Mouse (Mus musculus): Measurements from ENCODE around the gene Otog. TPM values are rescaled to one million over a fixed set of nuclear protein-coding genes. Genes with fewer than 3 reads are reported as not detected.

Gene Otog
- polyA plus RNA-seq, 1 experiment from 2014 or later = not detected

DNA sequence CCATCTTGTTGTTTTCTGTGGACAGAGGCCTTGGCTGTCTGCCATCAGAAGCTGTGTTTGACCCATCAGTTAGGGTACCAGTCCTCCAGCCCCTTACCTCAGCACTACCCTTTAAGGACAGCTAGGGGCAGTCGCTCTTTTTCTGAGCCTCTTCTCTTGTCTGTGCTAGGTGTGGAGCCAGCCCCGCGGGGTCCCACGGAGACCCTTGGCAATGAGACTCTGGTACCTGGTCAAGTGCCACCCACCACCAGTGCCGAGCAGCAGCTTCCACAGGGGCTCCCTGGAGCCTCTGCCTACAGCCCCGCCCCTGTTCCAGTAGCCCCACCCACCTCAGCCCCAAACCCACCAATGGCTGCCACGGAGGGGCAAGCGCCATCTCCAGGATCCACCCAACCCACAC is 46.3 kb downstream of the Otog start:
- no peak for TF ChIP-seq CTCF (IDR thresholded peaks at IDR 0.05; ENCODE audit: low read depth)
- ATAC-seq (replicated peaks; ENCODE audit: low FRiP score, low read depth) (no peak), DNase-seq (ENCODE audit: low spot score) (no peak)
- Histone ChIP-seq H3K27me3 (ENCODE audit: insufficient read depth, low read length) (no peaks in the 10 kb centered on the region), H3K4me3 (replicated peaks; ENCODE audit: low read depth, low read length) (no peak overlapping the region), H3K9me3 (replicated peaks; ENCODE audit: low read length) (no peaks in the 10 kb centered on the region), H3K36me3 (ENCODE audit: insufficient read depth, low read length) (no peaks in the 10 kb centered on the region), H3K4me1 (replicated peaks; ENCODE audit: insufficient read depth, low read length) (no peaks in the 10 kb centered on the region), H3K4me2 (ENCODE audit: low read length) (no peak overlapping the region), H3K27ac (no peak overlapping the region), H3K9ac (ENCODE audit: low read depth, low read length) (no peak overlapping the region)
- 29% methylated on average over 8 of the region's 8 CpGs for WGBS

DNA sequence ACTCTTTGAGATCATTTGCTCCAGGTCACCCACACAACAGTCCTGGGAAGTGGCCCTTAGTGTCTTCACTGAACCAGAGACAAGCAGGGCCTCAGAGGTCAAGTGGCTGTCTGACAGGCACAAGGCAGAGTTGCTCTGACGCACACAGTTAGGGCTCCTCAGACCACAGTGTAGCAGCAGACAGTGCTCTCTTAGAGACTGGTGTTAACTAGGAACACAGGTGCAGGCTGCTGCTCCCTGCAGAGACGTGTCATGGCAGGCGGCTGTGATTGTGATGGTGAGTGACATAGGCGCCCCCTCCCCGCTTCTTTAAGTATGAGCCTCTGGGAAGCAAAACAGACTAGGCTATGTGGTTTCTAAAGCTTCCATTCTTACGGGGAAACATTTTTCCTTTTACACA is 55.5 kb downstream of the Otog start:
- no peak for ATAC-seq (replicated peaks; ENCODE audit: low FRiP score, low read depth)
- Histone ChIP-seq H3K4me1 (replicated peaks; ENCODE audit: insufficient read depth, low read length) (no peaks in the 10 kb centered on the region), H3K9me3 (replicated peaks; ENCODE audit: low read length) (no peaks in the 10 kb centered on the region), H3K27ac (no peak overlapping the region), H3K4me3 (replicated peaks; ENCODE audit: low read depth, low read length) (no peak overlapping the region), H3K27me3 (ENCODE audit: insufficient read depth, low read length) (no peaks in the 10 kb centered on the region), H3K9ac (ENCODE audit: low read depth, low read length) (no peak overlapping the region), H3K36me3 (ENCODE audit: insufficient read depth, low read length) (no peaks in the 10 kb centered on the region), H3K4me2 (ENCODE audit: low read length) (no peak overlapping the region)
- no peak for TF ChIP-seq CTCF (IDR thresholded peaks at IDR 0.05; ENCODE audit: low read depth)
- DNase-seq (ENCODE audit: low spot score) = no peak
- WGBS = 36% methylated on average over 6 of the region's 6 CpGs

DNA sequence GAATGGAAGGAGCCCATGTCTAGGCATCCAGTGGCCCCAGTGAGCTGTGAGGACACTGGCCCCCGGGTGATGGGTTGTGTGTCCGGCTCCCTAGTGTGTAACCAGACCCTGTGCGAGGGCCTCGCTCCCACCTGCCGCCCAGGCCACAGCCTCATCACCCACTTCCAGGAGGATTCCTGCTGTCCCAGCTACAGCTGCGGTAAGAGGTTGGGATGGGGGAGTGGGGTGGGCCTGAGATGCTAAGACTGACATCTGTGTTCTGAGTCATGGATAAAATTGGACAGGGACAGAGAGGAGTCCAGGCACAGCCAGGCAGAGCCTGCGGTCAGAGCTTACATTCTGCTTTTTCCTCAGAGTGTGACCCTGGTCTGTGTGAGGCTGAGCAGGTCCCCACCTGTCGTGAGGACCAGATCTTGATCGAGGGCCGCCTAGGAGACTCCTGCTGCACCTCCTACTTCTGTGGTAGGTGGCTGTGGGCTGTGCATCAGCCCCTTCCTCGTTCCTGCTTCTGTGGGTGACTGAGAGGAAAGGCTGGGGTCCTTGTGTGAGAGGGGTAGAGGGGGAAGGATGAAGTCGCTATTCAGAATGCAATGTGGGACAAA is 60.3 kb downstream of the Otog start:
- no peak for TF ChIP-seq CTCF (IDR thresholded peaks at IDR 0.05; ENCODE audit: low read depth)
- no peaks in the 10 kb centered on the region for H3K4me1 ChIP-seq (replicated peaks; ENCODE audit: insufficient read depth, low read length)
- H3K9me3 ChIP-seq (replicated peaks; ENCODE audit: low read length) = no peaks in the 10 kb centered on the region
- H3K4me3 ChIP-seq (replicated peaks; ENCODE audit: low read depth, low read length) = no peak overlapping the region
- no peaks in the 10 kb centered on the region for H3K36me3 ChIP-seq (ENCODE audit: insufficient read depth, low read length)
- 68% methylated on average over 12 of the region's 12 CpGs for WGBS
- no peak for DNase-seq (ENCODE audit: low spot score)
- no peak overlapping the region for H3K4me2 ChIP-seq (ENCODE audit: low read length)
- no peak for ATAC-seq (replicated peaks; ENCODE audit: low FRiP score, low read depth)
- no peak overlapping the region for H3K9ac ChIP-seq (ENCODE audit: low read depth, low read length)
- H3K27me3 ChIP-seq (ENCODE audit: insufficient read depth, low read length) = no peaks in the 10 kb centered on the region
- H3K27ac ChIP-seq = no peak overlapping the region

DNA sequence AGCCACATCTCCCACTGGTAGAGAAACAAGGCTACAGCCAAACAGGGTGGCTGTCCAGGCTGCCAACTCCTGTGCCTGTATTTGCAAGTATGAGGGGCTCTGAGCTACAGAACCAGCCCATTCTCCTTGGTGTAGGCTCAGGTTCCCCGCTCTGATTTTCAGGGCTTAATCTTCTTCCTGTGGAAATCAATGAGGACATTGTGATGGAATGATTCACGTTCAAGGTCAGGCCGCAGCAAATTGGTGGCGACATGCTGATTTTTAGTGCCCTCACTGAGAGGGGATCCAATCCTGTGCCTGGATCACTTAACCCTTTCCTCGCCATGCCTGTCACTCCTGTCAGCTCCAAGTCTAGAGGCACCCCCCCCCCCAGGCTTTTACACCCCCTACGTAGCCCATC is 72.7 kb downstream of the Otog start:
- 46% methylated on average over 6 of the region's 6 CpGs for WGBS
- ATAC-seq (replicated peaks; ENCODE audit: low FRiP score, low read depth) = no peak
- Histone ChIP-seq H3K27me3 (ENCODE audit: insufficient read depth, low read length) (no peaks in the 10 kb centered on the region), H3K4me1 (replicated peaks; ENCODE audit: insufficient read depth, low read length) (0 out of 2 replicates have a peak, but pooled peaks cover 3% of the 10 kb centered on the region), H3K4me2 (ENCODE audit: low read length) (no peak overlapping the region), H3K9me3 (replicated peaks; ENCODE audit: low read length) (no peaks in the 10 kb centered on the region), H3K4me3 (replicated peaks; ENCODE audit: low read depth, low read length) (no peak overlapping the region), H3K9ac (ENCODE audit: low read depth, low read length) (no peak overlapping the region), H3K36me3 (ENCODE audit: insufficient read depth, low read length) (no peaks in the 10 kb centered on the region), H3K27ac (no peak overlapping the region)
- TF ChIP-seq CTCF (IDR thresholded peaks at IDR 0.05; ENCODE audit: low read depth) = no peak
- no peak for DNase-seq (ENCODE audit: low spot score)

DNA sequence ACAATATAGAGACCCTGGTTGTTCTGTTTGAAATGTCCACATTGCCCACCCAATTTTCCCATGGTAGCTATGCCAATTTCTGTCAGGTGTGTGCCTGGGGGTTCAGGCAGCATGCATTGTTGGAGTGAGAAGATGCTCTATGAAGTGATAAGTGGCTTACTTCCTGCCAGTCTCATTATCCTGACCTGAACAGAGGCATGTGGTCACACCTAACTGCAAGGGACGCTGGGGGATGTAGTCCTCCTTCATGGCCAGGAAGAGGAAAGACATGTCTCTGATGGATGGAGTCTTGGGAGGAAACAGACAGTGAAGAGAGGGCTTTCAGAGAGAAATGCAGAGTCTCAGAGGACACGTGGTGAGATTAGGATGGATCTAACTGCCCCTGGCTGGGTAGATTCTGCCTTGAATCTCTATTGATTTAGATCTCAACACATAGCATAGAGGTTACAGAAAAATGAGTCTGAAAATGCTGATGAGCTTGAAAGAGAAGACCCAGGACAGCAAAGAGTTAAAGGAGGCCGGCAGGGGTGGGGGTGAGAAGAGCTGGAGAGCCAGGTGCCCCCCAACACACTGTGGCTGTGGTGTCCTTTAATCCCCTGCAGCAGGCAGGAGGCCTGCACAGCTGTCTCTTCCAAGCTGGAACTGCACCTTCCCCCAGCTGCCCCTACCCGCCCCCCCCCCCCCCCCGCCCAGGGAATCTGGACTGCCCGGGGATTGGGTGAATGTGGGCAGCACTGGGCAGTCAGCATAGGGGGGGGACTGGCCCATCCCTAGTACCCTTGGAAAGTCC is 73.6 kb downstream of the Otog start:
- H3K36me3 ChIP-seq (ENCODE audit: insufficient read depth, low read length) = no peaks in the 10 kb centered on the region
- H3K4me3 ChIP-seq (replicated peaks; ENCODE audit: low read depth, low read length) = no peak overlapping the region
- H3K27ac ChIP-seq = no peak overlapping the region
- H3K9me3 ChIP-seq (replicated peaks; ENCODE audit: low read length) = no peaks in the 10 kb centered on the region
- no peak for TF ChIP-seq CTCF (IDR thresholded peaks at IDR 0.05; ENCODE audit: low read depth)
- DNase-seq (ENCODE audit: low spot score) (no peak), ATAC-seq (replicated peaks; ENCODE audit: low FRiP score, low read depth) (no peak)
- no peak overlapping the region for H3K4me2 ChIP-seq (ENCODE audit: low read length)
- 0 out of 2 replicates have a peak, but pooled peaks cover 3% of the 10 kb centered on the region for H3K4me1 ChIP-seq (replicated peaks; ENCODE audit: insufficient read depth, low read length)
- H3K27me3 ChIP-seq (ENCODE audit: insufficient read depth, low read length) = no peaks in the 10 kb centered on the region
- WGBS = 34% methylated on average over 3 of the region's 6 CpGs
- H3K9ac ChIP-seq (ENCODE audit: low read depth, low read length) = no peak overlapping the region

DNA sequence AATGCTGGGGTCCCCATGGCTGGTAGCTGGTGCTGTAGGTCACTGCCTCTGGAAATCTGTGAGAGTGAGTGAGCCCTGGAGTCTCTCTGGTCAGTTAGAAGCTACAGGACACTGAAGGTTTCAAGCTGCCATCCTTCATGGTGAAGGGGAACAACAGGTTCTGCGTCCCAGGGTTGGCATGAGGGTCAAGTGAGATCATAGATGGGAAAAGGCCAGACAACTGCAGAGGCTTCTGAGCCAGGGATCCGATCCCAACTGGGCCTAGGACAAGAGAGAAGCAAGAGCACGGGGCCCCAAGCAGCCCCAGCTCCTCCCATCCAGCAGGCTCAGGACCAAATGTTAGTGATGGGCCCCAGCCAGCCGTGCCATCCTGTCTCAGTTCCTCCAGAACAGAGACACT is 74.9 kb downstream of the Otog start:
- H3K4me1 ChIP-seq (replicated peaks; ENCODE audit: insufficient read depth, low read length) = 0 out of 2 replicates have a peak, but pooled peaks cover 3% of the 10 kb centered on the region
- 41% methylated on average over 4 of the region's 4 CpGs for WGBS

More for the DNA sequence above, 74.9 kb downstream of the Otog start:
- DNase-seq (ENCODE audit: low spot score) (no peak), ATAC-seq (replicated peaks; ENCODE audit: low FRiP score, low read depth) (no peak)
- no peak overlapping the region for H3K4me3 ChIP-seq (replicated peaks; ENCODE audit: low read depth, low read length)
- no peak overlapping the region for H3K4me2 ChIP-seq (ENCODE audit: low read length)
- H3K9me3 ChIP-seq (replicated peaks; ENCODE audit: low read length) = no peaks in the 10 kb centered on the region
- no peaks in the 10 kb centered on the region for H3K36me3 ChIP-seq (ENCODE audit: insufficient read depth, low read length)
- no peak overlapping the region for H3K27ac ChIP-seq
- no peaks in the 10 kb centered on the region for H3K27me3 ChIP-seq (ENCODE audit: insufficient read depth, low read length)
- no peak overlapping the region for H3K9ac ChIP-seq (ENCODE audit: low read depth, low read length)
- no peak for TF ChIP-seq CTCF (IDR thresholded peaks at IDR 0.05; ENCODE audit: low read depth)
